Mouse (Mus musculus) stomach, postnatal 0 days (tissue): Measurements from ENCODE around the gene Selenos.

Experiments
- CTCF ChIP-seq: IDR thresholded peaks from 2 replicates; pipeline ENCODE4 v1.5.1; 2016; ENCODE audit warnings: antibody characterized with exemption, low read depth, mild to moderate bottlenecking, moderate library complexity
- EP300 ChIP-seq: optimal IDR thresholded peaks from 2 replicates; pipeline ENCODE3; 2016; ENCODE audit warnings: antibody characterized with exemption

- no peak for TF ChIP-seq CTCF
- no peak for TF ChIP-seq EP300
Observed at GRCm38 (mm10) chr7:66098803-66099202, 19.4 kb downstream of the Selenos start.
